Mouse (Mus musculus) G1E (cell line): ENCODE data around the gene Lifr. TPM values are rescaled to one million over a fixed set of nuclear protein-coding genes. Genes with fewer than 3 reads are reported as not detected.

Experiments used
- ATAC-seq: 2 replicates; pipeline ENCODE4 v1.8.0; 2016; ENCODE audit warnings: mild to moderate bottlenecking; ENCODE audit not compliant: insufficient number of reproducible peaks, poor library complexity, low FRiP score, severe bottlenecking; ENCODE audit errors: extremely low read depth
- DNase-seq: peaks from one replicate; pipeline ENCODE4 v3.0.0; 2012; ENCODE audit warnings: low spot score
- H3K27me3 ChIP-seq: 2 replicates; pipeline ENCODE4 v1.6.1; 2012; ENCODE audit warnings: mild to moderate bottlenecking, low read length, inconsistent platforms; ENCODE audit not compliant: insufficient read depth
- H3K36me3 ChIP-seq: replicated peaks from 2 replicates; pipeline ENCODE3; 2012; ENCODE audit warnings: mild to moderate bottlenecking, inconsistent platforms
- H3K4me1 ChIP-seq: 2 replicates; pipeline ENCODE4 v1.6.1; 2012; ENCODE audit warnings: low read depth, low read length, inconsistent platforms, mixed read lengths; ENCODE audit not compliant: insufficient read depth
- H3K4me3 ChIP-seq: 2 replicates; pipeline ENCODE4 v1.5.1; 2012; ENCODE audit warnings: low read depth, mild to moderate bottlenecking, inconsistent platforms, low read length, moderate library complexity, mixed read lengths
- H3K9me3 ChIP-seq: replicated peaks from 2 replicates; pipeline ENCODE4 v1.6.1; 2012; ENCODE audit warnings: inconsistent platforms
- CTCF ChIP-seq: IDR thresholded peaks from 2 replicates; pipeline ENCODE4 v1.5.1; 2012; ENCODE audit warnings: low read depth, low read length, inconsistent platforms, mixed read lengths
- GATA1 ChIP-seq: IDR thresholded peaks from 2 replicates; pipeline ENCODE4 v1.6.1; 2012; ENCODE audit warnings: borderline replicate concordance, low read length, inconsistent platforms, mixed read lengths
- GATA2 ChIP-seq: IDR thresholded peaks from 2 replicates; pipeline ENCODE4 v1.6.1; 2012; ENCODE audit warnings: low read depth, low read length, inconsistent platforms, borderline replicate concordance
- POLR2AphosphoS5 ChIP-seq: IDR thresholded peaks from 2 replicates; pipeline ENCODE4 v1.6.1; 2012; ENCODE audit warnings: low read depth, low read length, inconsistent platforms; ENCODE audit not compliant: insufficient replicate concordance
- TAL1 ChIP-seq: conservative IDR thresholded peaks from 2 replicates; pipeline ENCODE4 v1.6.1; 2012; ENCODE audit warnings: low read depth, low read length, inconsistent platforms, mixed read lengths
- polyA plus RNA-seq: library from polyadenylated mRNA; stranded (reverse); fragments of >175 nt; gene quantifications from 2 replicates; pipeline ENCODE4 v1.2.3, GENCODE M21; 2012
- total RNA-seq, 2 experiments: library from RNA; stranded (forward) in 1 of 2; stranded (reverse) in 1 of 2; fragments of 200-1000 nt in 1 of 2; fragments of >200 nt in 1 of 2; fragmentation: Nextera tagmentation in 1 of 2; gene quantifications; 2 replicates each; pipeline ENCODE4 v1.2.3; 2014 to 2017

The Lifr gene
- total and polyA plus RNA-seq, 3 experiments: 0.11 TPM; not detected in 2

GRCm38 (mm10) chr15:7198816-7199215, 108.4 kb downstream of the Lifr start:
- Histone ChIP-seq H3K4me1 (no peaks in the 10 kb centered on the region), H3K4me3 (no peak overlapping the region), H3K9me3 (no peaks in the 10 kb centered on the region), H3K27me3 (peaks cover 26% of the 10 kb centered on the region), H3K36me3 (no peaks in the 10 kb centered on the region)
- ATAC-seq (no peak), DNase-seq (no peak)
- TF ChIP-seq CTCF: no peak
- no peak for TF ChIP-seq POLR2AphosphoS5
- TF ChIP-seq GATA1: no peak
- TF ChIP-seq GATA2: no peak
- TF ChIP-seq TAL1: no peak

GRCm38 (mm10) chr15:7200286-7200685, 109.9 kb downstream of the Lifr start:
- Histone ChIP-seq H3K36me3 (no peaks in the 10 kb centered on the region), H3K4me3 (no peak overlapping the region), H3K9me3 (no peaks in the 10 kb centered on the region), H3K27me3 (peaks cover 31% of the 10 kb centered on the region), H3K4me1 (no peaks in the 10 kb centered on the region)
- TF ChIP-seq POLR2AphosphoS5: no peak
- no peak for TF ChIP-seq TAL1
- TF ChIP-seq GATA1: no peak
- no peak for TF ChIP-seq CTCF
- TF ChIP-seq GATA2: no peak
- no peak for ATAC-seq
- DNase-seq: no peak

DNA sequence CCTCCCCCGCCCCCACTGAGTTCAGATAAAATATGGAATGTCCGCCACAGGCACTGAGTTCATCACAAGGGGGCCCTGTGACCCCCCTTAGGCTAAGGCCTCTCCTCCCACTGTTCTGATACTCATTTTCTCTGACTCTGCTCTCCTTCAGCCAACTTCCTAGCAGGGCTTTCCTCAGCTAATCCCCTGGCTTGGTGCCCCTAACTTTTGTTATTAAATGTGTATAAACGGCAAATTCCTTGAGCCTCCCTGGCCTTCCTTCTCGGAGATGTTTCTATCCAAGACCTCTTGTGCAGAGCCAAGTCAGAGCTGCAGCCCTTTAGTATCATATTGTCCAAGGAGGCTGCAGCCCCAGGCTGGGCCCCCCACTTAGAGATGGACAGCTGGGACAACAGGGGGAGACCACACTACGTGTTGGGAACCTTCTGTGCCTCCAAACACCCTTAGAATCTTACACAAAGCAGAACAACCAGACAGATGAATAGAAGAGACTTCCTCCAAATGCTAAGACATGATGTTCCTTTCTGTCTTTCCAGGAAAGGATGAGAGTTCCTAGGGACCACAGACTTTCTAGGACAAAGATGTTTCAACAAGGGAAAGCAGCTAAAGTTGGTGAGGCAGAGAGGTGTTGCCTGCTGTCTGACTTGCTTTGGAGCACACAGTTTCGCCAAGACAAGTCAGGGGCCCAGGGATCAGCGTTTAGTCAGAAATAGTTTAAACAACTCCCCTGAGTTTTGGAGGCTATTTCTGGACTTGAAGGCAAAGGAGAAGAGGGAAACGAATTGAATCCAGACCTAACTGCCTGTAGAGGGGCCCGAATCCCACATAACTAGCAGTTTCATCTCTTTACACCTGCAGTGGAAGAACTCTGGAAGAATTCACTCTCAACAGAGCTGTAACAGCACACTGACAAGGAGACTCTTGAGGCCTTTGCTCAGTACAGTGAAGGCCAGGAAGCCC, 111.3 kb downstream of the Lifr start:
- Histone ChIP-seq H3K36me3 (no peaks in the 10 kb centered on the region), H3K4me3 (no peak overlapping the region), H3K9me3 (no peaks in the 10 kb centered on the region), H3K4me1 (no peaks in the 10 kb centered on the region), H3K27me3 (peaks cover 34% of the 10 kb centered on the region)
- no peak for TF ChIP-seq CTCF
- TF ChIP-seq GATA2: no peak
- TF ChIP-seq GATA1: no peak
- TF ChIP-seq POLR2AphosphoS5: no peak
- TF ChIP-seq TAL1: no peak
- DNase-seq: no peak
- no peak for ATAC-seq

- peaks cover 41% of the 10 kb centered on the region for H3K27me3 ChIP-seq
- TF ChIP-seq TAL1: no peak
- TF ChIP-seq POLR2AphosphoS5: no peak
- no peak for TF ChIP-seq CTCF
- no peak for TF ChIP-seq GATA2
- TF ChIP-seq GATA1: no peak
- no peaks in the 10 kb centered on the region for H3K4me1 ChIP-seq
- DNase-seq (no peak), ATAC-seq (no peak)
- no peaks in the 10 kb centered on the region for H3K36me3 ChIP-seq
- H3K9me3 ChIP-seq: no peaks in the 10 kb centered on the region
- H3K4me3 ChIP-seq: no peak overlapping the region
Measured at GRCm38 (mm10) chr15:7202981-7203380, 112.6 kb downstream of the Lifr start.

- Histone ChIP-seq H3K27me3 (peaks cover 43% of the 10 kb centered on the region), H3K4me3 (no peak overlapping the region), H3K4me1 (no peaks in the 10 kb centered on the region), H3K36me3 (no peaks in the 10 kb centered on the region), H3K9me3 (no peaks in the 10 kb centered on the region)
- ATAC-seq (no peak), DNase-seq (no peak)
- TF ChIP-seq GATA1 (no peak), CTCF (no peak), POLR2AphosphoS5 (no peak), TAL1 (no peak), GATA2 (no peak)
Measured at GRCm38 (mm10) chr15:7203606-7204330, 113.4 kb downstream of the Lifr start.

DNA sequence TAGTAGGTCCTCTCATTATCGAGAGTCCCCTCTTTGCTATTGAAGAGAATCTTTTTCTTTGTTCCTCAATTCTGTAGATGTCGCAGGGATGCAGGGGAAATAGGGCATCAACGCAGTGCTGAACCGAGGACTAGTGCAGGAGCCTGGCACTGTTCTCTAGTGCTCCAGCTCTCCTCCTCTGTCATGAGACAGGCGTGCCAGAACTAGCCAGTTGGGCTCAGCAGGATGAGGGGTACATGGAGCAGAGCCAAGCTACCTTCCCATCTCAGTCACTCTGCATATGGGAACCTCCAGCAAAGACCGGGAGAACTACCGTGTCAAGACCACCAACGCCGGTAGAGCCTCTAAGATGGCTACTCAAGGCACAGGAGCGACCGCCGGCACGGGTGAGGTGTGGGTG, 114.5 kb downstream of the Lifr start:
- Histone ChIP-seq H3K4me1 (no peaks in the 10 kb centered on the region), H3K27me3 (peaks cover 39% of the 10 kb centered on the region), H3K36me3 (no peaks in the 10 kb centered on the region), H3K4me3 (no peak overlapping the region), H3K9me3 (no peaks in the 10 kb centered on the region)
- DNase-seq: no peak
- no peak for TF ChIP-seq POLR2AphosphoS5
- TF ChIP-seq GATA2: no peak
- TF ChIP-seq GATA1: no peak
- no peak for TF ChIP-seq CTCF
- TF ChIP-seq TAL1: no peak
- ATAC-seq: no peak
